Mouse (Mus musculus) limb, embryonic 10.5 days (tissue): ENCODE data around the gene H1foo. TPM values are rescaled to one million over a fixed set of nuclear protein-coding genes. Genes with fewer than 3 reads are reported as not detected.

Experiments used
- DNase-seq: peaks from one replicate; pipeline ENCODE4 v3.0.0-alpha.2; 2017; ENCODE audit warnings: low spot score
- H3K27ac ChIP-seq: fragments of 300-500 bp; sonication (generic); 2 replicates; pipeline ENCODE4 v1.5.1; 2016; ENCODE audit warnings: mild to moderate bottlenecking
- H3K27me3 ChIP-seq: fragments of 300-500 bp; sonication (generic); 2 replicates; pipeline ENCODE4 v1.6.1; 2016; ENCODE audit warnings: low read depth, mild to moderate bottlenecking; ENCODE audit not compliant: poor library complexity, severe bottlenecking
- H3K36me3 ChIP-seq: fragments of 300-500 bp; sonication (generic); 2 replicates; pipeline ENCODE4 v1.6.1; 2016; ENCODE audit warnings: mild to moderate bottlenecking, moderate library complexity
- H3K4me1 ChIP-seq: fragments of 300-500 bp; sonication (generic); 2 replicates; pipeline ENCODE4 v1.6.1; 2016
- H3K4me3 ChIP-seq: fragments of 300-500 bp; sonication (generic); 2 replicates; pipeline ENCODE4 v1.5.1; 2016; ENCODE audit warnings: mild to moderate bottlenecking, moderate library complexity
- H3K9me3 ChIP-seq: fragments of 300-500 bp; sonication (generic); replicated peaks from 2 replicates; pipeline ENCODE4 v1.6.1; 2016; ENCODE audit warnings: mild to moderate bottlenecking
- WGBS: fragments of 180-500 bp; shearing (Covaris S2); methylation state at CpG from one replicate; pipeline ENCODE4 v1.1.7; 2016; 5-methylcytosine and 5-hydroxymethylcytosine counted together
- polyA plus RNA-seq: library from polyadenylated mRNA; unstranded; fragments of >200 nt; fragmentation: Nextera tagmentation; extraction: Ambion mirVana; gene quantifications from 2 replicates; pipeline ENCODE4 v1.2.1, GENCODE M21; 2016

The H1foo gene
- polyA plus RNA-seq, 1 experiment from 2014 or later = not detected

DNA sequence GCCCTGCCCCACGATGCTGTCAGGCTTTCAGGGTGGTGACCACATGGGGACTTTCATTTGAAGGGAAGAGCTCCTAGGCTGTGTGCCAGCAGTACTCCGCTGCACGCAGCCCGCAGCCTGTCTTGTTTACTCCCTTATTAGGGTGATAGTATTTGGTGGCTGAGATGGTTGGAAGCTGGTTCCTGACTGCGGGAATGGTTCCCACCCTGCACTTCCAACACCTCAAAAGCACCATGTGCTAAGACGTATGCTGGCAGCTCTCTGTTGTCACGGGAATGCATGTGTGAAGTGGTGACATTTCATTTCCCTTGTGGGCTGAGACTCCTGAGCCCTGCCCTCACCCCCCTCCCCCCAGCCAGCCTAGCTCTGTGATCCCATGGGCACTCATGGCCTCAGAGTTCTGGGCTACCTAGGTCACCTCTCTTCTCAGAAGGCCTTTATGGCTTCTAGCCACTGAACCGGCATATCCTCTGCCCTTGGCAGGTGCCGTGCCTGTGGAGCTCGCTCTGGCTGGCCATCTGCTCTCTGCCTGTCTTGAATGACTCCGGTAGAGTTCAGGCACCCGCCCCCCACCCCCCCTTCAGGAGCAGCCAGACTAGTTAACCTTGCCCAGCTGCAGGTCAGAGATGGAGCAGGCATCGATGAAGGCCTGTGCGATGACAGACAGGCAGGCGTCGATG, 12.3 kb downstream of the H1foo start:
- peak overlapping the region; percentile 78 for H3K27ac ChIP-seq
- H3K4me1 ChIP-seq = peaks cover 61% of the 10 kb centered on the region
- no peaks in the 10 kb centered on the region for H3K9me3 ChIP-seq
- WGBS = 39% methylated on average over 16 of the region's 16 CpGs
- peaks cover 8% of the 10 kb centered on the region; the same call in 1 of the 2 replicates for H3K36me3 ChIP-seq
- DNase-seq = peak; percentile 59
- H3K27me3 ChIP-seq = no peaks in the 10 kb centered on the region
- 0 out of 2 replicates have a peak overlapping the region, but pooled peaks have one; percentile 12 for H3K4me3 ChIP-seq

DNA sequence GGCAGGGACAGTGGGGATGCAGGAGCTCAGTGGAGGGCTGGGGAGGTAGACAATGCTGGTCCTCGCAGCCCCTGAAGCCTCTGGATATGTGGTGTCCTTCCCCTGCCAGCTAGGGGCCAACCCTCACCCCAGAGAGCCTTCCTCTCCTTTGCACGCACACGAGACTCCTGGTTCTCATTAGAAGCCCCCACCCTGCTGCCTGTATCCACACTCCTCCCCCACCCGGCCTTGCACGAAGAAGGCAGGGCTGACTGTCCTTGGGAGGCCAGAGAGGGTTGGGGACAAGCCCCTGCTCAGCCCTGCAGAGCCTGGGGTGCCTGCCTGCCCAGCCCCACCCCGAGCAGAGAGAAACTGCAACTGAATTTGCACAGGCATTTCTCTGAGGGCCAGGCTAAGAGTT, 12.9 kb downstream of the H1foo start:
- Histone ChIP-seq H3K4me1 (peaks cover 68% of the 10 kb centered on the region), H3K9me3 (no peaks in the 10 kb centered on the region), H3K27me3 (no peaks in the 10 kb centered on the region), H3K4me3 (0 out of 2 replicates have a peak overlapping the region, but pooled peaks have one; percentile 12), H3K27ac (peak overlapping the region; percentile 78), H3K36me3 (peaks cover 8% of the 10 kb centered on the region; the same call in 1 of the 2 replicates)
- 34% methylated on average over 6 of the region's 6 CpGs for WGBS
- peak; percentile 57 for DNase-seq

GRCm38 (mm10) chr6:115958445-115958844, 13.7 kb downstream of the H1foo start:
- Histone ChIP-seq H3K27me3 (peaks cover 3% of the 10 kb centered on the region; the same call in 1 of the 2 replicates), H3K9me3 (no peaks in the 10 kb centered on the region), H3K4me1 (peaks cover 73% of the 10 kb centered on the region), H3K36me3 (peaks cover 12% of the 10 kb centered on the region; the same call in 1 of the 2 replicates), H3K27ac (peak overlapping the region; percentile 78; the same call in 1 of the 2 replicates), H3K4me3 (no peak overlapping the region)
- 93% methylated on average over 9 of the region's 9 CpGs for WGBS
- DNase-seq = no peak

DNA sequence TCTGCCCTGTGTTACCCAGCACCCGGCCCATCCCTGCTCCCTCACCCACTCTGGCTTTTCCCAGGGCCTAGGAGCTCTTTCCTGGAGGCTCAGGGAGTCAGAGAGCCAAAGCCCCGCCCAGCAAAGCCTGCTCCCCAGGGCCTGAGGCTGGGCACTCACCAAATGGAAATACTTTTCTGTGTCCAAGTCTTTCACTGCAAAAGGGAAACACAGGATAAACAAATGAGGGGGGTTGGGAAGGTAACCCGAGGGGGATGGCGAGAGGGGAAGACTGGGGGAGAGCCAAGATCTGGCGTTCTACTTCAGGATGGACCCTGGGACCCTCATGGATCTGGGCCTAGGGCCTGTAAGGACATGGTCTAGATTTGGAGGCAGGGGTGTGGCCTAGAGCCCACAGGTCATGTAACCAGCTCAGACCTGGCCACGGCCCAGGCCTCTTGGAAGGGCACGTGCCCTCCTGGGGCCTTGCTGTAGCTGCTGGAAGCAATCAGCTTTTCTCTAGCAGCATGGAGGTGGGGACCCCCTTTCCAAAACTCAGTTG, 14.5 kb downstream of the H1foo start:
- DNase-seq = no peak
- H3K9me3 ChIP-seq = no peaks in the 10 kb centered on the region
- H3K27me3 ChIP-seq = peaks cover 8% of the 10 kb centered on the region; the same call in 1 of the 2 replicates
- H3K27ac ChIP-seq = peak overlapping the region; percentile 50; the same call in 1 of the 2 replicates
- no peak overlapping the region for H3K4me3 ChIP-seq
- WGBS = 75% methylated on average over 7 of the region's 7 CpGs
- peaks cover 74% of the 10 kb centered on the region for H3K4me1 ChIP-seq
- H3K36me3 ChIP-seq = peaks cover 12% of the 10 kb centered on the region; the same call in 1 of the 2 replicates

DNA sequence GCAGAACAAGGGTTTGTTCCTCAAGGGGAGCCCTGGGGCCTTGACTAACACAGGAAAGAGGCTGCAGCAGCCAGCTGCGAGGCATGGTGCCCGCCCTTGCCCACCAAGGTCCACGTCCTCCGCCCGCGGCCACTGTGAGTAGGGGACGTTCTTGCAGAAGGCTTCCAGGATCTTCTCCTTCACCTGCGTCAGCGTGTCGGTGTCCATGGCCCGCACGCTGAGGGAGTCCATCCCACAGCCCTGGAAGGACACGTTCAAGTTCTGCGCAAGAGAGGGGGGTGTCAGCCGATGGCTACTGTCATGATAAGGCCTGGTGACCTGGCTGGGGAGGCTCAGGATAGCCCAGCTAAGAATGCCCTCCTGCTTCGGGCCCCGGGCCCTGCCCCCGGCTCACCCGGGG, 15.6 kb downstream of the H1foo start:
- H3K36me3 ChIP-seq = 0 out of 2 replicates have a peak, but pooled peaks cover 8% of the 10 kb centered on the region
- H3K9me3 ChIP-seq = no peaks in the 10 kb centered on the region
- peaks cover 8% of the 10 kb centered on the region; the same call in 1 of the 2 replicates for H3K27me3 ChIP-seq
- no peak for DNase-seq
- H3K4me3 ChIP-seq = no peak overlapping the region
- WGBS = 95% methylated on average over 19 of the region's 19 CpGs
- H3K4me1 ChIP-seq = peaks cover 65% of the 10 kb centered on the region
- H3K27ac ChIP-seq = 0 out of 2 replicates have a peak overlapping the region, but pooled peaks have one; percentile 32

GRCm38 (mm10) chr6:115961743-115962142, 17.0 kb downstream of the H1foo start:
- Histone ChIP-seq H3K9me3 (no peaks in the 10 kb centered on the region), H3K4me1 (peaks cover 51% of the 10 kb centered on the region), H3K27me3 (peaks cover 8% of the 10 kb centered on the region; the same call in 1 of the 2 replicates), H3K36me3 (peaks cover 16% of the 10 kb centered on the region), H3K4me3 (no peak overlapping the region), H3K27ac (no peak overlapping the region)
- 86% methylated on average over 3 of the region's 3 CpGs for WGBS
- no peak for DNase-seq

GRCm38 (mm10) chr6:115962439-115963085, 17.8 kb downstream of the H1foo start:
- H3K4me1 ChIP-seq = peaks cover 49% of the 10 kb centered on the region
- peaks cover 8% of the 10 kb centered on the region; the same call in 1 of the 2 replicates for H3K27me3 ChIP-seq
- no peaks in the 10 kb centered on the region for H3K9me3 ChIP-seq
- peaks cover 17% of the 10 kb centered on the region for H3K36me3 ChIP-seq
- no peak overlapping the region for H3K27ac ChIP-seq
- peak; percentile 63 for DNase-seq
- no peak overlapping the region for H3K4me3 ChIP-seq
- 44% methylated on average over 23 of the region's 23 CpGs for WGBS

- DNase-seq = no peak
- H3K9me3 ChIP-seq = no peaks in the 10 kb centered on the region
- H3K4me3 ChIP-seq = no peak overlapping the region
- 72% methylated on average over 9 of the region's 9 CpGs for WGBS
- H3K27me3 ChIP-seq = peaks cover 8% of the 10 kb centered on the region; the same call in 1 of the 2 replicates
- H3K4me1 ChIP-seq = peaks cover 49% of the 10 kb centered on the region
- H3K36me3 ChIP-seq = peaks cover 17% of the 10 kb centered on the region
- H3K27ac ChIP-seq = no peak overlapping the region
Measured at GRCm38 (mm10) chr6:115963656-115964055, 18.9 kb downstream of the H1foo start.

DNA sequence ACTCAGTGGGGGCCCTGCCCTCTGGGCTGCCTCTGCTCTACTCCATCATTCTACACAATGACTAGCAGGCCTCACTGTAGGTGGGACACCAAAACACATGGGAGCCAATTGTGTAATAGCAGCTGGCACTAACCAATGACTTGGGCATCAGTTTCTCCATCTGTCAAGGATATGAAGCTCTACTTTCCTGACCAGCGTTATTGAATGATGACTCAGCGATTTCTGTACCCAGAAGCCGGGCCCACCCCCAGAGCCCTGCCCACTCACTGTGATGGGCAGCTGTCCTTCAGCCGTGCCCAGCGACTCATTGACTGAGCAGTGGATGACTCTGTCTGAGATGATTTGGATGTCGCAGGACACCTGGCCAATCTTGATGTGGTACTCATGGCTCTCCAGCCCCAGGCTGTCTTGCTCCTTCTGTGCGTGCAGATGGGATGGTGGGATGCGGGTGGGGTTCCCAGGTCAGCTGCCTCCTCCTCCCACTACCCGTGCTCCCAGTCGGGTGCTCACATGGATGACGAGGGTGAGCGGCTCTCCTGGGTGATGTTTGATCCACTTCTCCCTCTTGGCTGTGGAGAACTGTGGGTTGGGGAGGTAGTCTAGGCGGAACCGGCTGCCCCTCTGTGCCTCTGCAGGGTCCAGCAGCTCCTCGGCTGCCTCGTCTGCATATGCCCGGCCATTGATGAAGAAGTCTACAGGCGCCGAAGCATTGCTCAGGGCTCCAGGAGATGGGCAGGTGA, 21.7 kb downstream of the H1foo start:
- Histone ChIP-seq H3K27me3 (peaks cover 8% of the 10 kb centered on the region; the same call in 1 of the 2 replicates), H3K4me3 (no peak overlapping the region), H3K4me1 (peaks cover 58% of the 10 kb centered on the region), H3K27ac (no peak overlapping the region; the same call in 1 of the 2 replicates), H3K36me3 (peaks cover 12% of the 10 kb centered on the region), H3K9me3 (no peaks in the 10 kb centered on the region)
- DNase-seq = no peak
- whole genome bisulfite sequencing = 93% methylated on average over 19 of the region's 19 CpGs

- Histone ChIP-seq H3K4me3 (no peak overlapping the region), H3K27me3 (peaks cover 8% of the 10 kb centered on the region; the same call in 1 of the 2 replicates), H3K4me1 (peaks cover 64% of the 10 kb centered on the region), H3K27ac (peak overlapping the region; percentile 71; the same call in 1 of the 2 replicates), H3K36me3 (peaks cover 12% of the 10 kb centered on the region), H3K9me3 (no peaks in the 10 kb centered on the region)
- DNase-seq = no peak
- 95% methylated on average over 15 of the region's 15 CpGs for WGBS
Measured at GRCm38 (mm10) chr6:115967291-115967880, 22.6 kb downstream of the H1foo start.

- DNase-seq = no peak
- Histone ChIP-seq H3K9me3 (no peaks in the 10 kb centered on the region), H3K27ac (peak overlapping the region; percentile 71), H3K27me3 (peaks cover 8% of the 10 kb centered on the region; the same call in 1 of the 2 replicates), H3K4me3 (no peak overlapping the region), H3K4me1 (peaks cover 66% of the 10 kb centered on the region), H3K36me3 (peaks cover 10% of the 10 kb centered on the region)
- WGBS = 68% methylated on average over 5 of the region's 5 CpGs
Measured at GRCm38 (mm10) chr6:115968086-115968485, 23.3 kb downstream of the H1foo start.

GRCm38 (mm10) chr6:115968700-115969099, 24.0 kb downstream of the H1foo start:
- H3K9me3 ChIP-seq = no peaks in the 10 kb centered on the region
- peaks cover 8% of the 10 kb centered on the region for H3K36me3 ChIP-seq
- H3K27ac ChIP-seq = peak overlapping the region; percentile 71
- no peak for DNase-seq
- H3K27me3 ChIP-seq = 0 out of 2 replicates have a peak, but pooled peaks cover 3% of the 10 kb centered on the region
- WGBS = 71% methylated on average over 6 of the region's 6 CpGs
- peaks cover 63% of the 10 kb centered on the region for H3K4me1 ChIP-seq
- no peak overlapping the region for H3K4me3 ChIP-seq
